ENCODE assay signal across 14 mouse cellular contexts in genomic region chr6:97342185-97342584, GRCm38 (mm10).
"Had no signal": no experiment of that assay in that cellular context is flagged by ENCODE, and none has a peak within 500 bp of the region (broad histone marks: within the 10 kb centered on the region; RNA-seq: fewer than 3 reads in every experiment).

No protein-coding gene starts in this region.

- H3K27ac ChIP-seq: limb, embryonic 12.5 days; liver, embryonic 12.5 days; macrophage; midbrain, embryonic 15.5 days; neural tube, embryonic 12.5 days had no signal

- ATAC-seq: inflammation-experienced regulatory T-cells, adult 6 months; liver, embryonic 12.5 days; midbrain, embryonic 15.5 days had no signal

- H3K4me1 ChIP-seq: liver, embryonic 12.5 days; midbrain, embryonic 15.5 days had no signal

- H3K27me3 ChIP-seq: limb, embryonic 12.5 days; liver, embryonic 12.5 days; megakaryocyte, embryonic 14.5 days; midbrain, embryonic 15.5 days; neural tube, embryonic 12.5 days had no signal

- H3K9me3 ChIP-seq: limb, embryonic 12.5 days; liver, embryonic 12.5 days; midbrain, embryonic 15.5 days; neural tube, embryonic 12.5 days had no signal

- H3K4me3 ChIP-seq: limb, embryonic 12.5 days; liver, embryonic 12.5 days; megakaryocyte, embryonic 14.5 days; midbrain, embryonic 15.5 days; neural tube, embryonic 12.5 days had no signal

- DNase-seq: kidney, adult 8-10 months; kidney, postnatal 25 days; lung, postnatal 14 days; right cerebral cortex, postnatal 4 days; thymus, adult 18-20 months; thymus, postnatal 14 days had no signal

- H3K4me2 ChIP-seq: limb, embryonic 12.5 days; liver, embryonic 12.5 days; midbrain, embryonic 11.5 days; midbrain, embryonic 15.5 days; neural tube, embryonic 12.5 days had no signal

- H3K9ac ChIP-seq: limb, embryonic 12.5 days; liver, embryonic 12.5 days; midbrain, embryonic 15.5 days; neural tube, embryonic 12.5 days had no signal

- H3K36me3 ChIP-seq: limb, embryonic 12.5 days; liver, embryonic 12.5 days; midbrain, embryonic 15.5 days; neural tube, embryonic 12.5 days had no signal
